Mouse (Mus musculus): ENCODE data around the gene Mgme1.

Gene Mgme1

DNA sequence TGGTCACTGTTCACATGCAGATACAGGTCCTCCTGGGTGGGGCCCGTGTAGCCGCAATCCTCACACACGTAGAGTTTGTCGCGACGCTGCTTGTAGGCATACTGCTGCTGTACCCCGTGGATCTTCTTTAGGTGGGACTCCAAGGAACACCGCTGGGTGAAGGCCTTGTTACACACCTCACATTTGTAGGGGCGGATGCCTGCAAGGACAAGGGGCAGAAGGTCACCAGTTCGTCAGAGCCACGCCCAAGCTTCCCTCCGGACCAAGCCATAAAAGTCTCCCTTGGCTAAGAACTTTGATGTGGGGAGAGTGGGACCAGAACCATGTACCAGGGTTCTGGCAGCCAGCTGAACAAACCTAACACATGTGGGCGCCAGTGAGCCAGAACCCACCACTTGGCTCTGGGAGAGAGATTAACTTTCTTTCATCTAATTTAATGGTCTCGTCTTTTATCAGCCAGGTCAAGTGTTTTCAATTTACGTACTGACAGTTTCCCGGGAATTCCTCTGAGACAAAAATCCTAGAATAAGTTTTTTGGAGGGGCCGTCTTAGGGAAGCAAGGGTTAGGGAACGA lies 35.3 kb downstream of the Mgme1 start:
- peak; percentile 43 for DNase-seq (ENCODE audit: low spot score)

DNA sequence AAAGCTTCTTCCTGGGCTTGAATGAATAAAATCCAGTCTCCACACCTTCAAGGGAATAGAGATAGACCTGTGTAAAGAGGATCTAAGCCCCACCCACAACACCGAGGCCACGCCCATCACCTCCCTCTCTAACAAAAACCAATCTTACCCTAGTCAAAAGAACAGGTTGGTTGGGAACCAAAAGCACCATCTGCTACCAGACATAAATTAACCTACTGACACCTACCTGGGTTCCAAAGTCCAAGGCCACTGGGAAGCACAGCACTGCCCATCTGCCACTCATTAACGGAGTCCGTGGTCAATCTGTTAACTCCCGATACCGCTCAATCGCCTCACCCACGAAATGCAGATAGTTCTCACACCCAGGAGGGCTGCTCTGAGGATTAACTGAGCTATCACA lies 38.1 kb downstream of the Mgme1 start:
- DNase-seq (ENCODE audit: low spot score): peak; percentile 82

DNA sequence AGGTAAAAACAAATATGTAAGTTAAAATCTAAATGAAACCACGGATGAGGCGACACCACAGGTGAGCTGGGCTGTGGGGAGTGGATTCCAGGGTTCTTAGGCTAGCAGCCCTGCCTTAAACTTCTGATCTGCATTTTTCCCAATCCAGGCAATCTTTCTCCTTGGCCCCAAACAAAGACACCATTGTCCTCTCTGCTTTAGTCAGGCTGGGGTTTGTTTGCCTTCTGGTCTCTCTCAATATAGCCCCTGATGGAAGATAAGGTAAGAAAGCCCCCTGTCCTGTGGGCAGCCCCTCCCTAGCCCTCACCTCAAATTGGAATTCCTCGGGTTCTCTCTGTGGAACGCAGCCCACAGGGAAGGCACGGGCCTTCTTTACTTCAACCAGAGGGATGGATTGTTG lies 39.8 kb downstream of the Mgme1 start:
- no peak for DNase-seq (ENCODE audit: low spot score)

DNA sequence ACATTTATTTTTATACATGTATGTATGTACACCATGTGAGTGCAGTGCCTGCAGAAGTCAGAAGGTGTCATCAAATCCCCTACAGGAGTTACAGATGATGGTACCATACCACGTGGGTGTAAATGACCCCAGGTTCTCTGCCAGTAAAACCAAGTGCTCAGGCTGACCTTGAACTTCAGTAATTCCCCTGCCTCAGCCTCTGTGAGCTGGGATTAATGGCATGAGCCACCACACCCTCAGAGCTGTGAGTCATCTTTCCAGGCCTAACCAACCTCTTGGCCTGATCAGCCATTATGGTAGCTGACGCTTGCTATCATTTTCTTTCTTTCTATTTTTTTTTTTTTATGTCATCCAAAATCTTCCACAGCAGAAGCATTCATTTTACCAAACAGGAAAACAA lies 40.9 kb downstream of the Mgme1 start:
- DNase-seq (ENCODE audit: low spot score): no peak

DNA sequence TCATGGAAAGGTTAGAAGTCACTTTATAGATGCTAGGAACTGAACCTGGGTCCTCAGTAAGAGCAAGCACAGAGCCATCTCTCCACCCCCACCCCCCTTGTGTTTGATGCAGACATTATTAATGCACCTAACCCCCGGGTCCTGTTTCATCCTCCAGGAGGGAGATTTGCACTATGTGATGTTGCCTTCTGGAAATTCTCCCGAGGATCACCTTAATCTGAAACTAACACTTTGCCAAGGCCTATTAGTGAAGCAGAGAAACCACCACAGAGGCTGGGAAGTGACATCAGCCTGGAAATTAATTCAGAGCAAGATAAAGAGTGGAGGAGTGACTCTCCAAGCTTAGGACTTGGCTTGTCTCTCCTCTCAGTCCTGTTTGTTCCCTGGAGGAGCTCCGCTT lies 53.8 kb downstream of the Mgme1 start:
- DNase-seq (ENCODE audit: low spot score): no peak

DNA sequence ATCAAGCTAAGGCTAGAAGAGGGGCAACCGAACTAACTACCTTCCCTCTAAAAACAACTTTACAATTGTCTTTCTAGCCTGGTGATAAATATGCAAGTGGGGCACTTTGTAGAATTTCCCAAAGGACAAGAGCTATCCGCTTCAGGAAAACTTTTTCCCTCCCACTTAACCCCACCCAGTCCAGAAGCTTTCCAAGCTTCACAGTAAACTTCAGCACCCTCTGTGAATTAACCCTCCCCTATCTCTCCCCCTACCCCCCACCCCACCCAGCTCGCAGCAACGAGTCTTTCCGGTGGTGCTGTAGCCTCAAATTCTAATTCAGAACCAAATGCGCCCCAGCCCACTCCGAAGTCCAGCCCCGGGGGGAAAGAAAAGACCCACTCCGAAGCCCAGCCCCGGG lies 59.0 kb downstream of the Mgme1 start:
- DNase-seq (ENCODE audit: low spot score): no peak

DNA sequence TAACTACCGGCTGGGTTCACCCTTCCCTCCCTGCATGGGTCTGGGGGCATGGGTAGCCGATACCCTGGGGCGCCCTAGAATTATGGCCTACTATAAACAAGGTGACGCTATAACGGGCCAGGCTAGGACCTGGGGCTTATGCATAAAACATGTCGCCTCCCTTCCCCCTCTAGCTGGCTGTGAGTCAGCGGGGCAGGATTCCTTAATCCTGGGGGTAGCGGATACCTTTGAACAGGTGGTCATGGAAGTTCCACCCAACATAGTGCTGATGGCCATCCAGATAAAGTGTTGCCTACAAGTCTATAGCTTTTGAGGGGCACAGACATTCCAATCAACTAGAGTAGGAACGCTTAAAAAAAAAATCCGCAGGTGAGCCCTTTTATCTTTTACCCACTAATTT lies 59.5 kb downstream of the Mgme1 start:
- DNase-seq (ENCODE audit: low spot score): no peak

DNA sequence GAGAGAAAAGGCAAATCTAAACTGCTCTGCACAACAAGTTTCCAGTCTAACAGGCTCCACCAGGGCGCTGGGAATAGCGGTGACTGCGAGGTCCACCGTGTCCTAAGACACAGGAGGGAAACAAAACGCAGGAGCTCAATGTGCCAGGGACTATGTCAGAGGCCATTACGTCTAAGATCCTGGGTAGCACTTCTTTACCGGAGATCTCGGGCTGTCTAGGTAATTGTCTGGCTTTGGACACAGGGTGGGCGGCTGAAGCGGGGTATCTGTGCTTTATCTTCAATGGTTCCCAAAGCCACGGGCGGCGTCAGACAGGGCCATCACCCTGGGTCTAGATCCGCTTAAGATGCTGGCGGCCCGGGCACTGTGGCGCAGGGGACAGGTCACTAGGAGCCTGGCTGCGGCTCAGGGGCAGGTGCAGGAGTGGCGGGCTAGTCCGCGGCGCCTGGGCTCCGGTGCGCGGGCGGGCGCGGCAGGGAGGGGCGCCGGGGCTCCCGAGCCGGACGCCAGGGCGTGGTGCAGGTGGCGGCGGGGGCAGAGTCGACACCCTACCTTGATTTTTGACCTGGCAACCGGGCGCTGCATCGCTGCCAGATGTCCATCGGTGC lies 60.0 kb downstream of the Mgme1 start:
- no peak for DNase-seq (ENCODE audit: low spot score)
